11 mouse cellular contexts compared by ENCODE assay signal in genomic region chr1:177573017-177573725, GRCm38 (mm10).
DNase-seq lines count a peak whose midpoint lies in the region; ATAC-seq and TF ChIP-seq lines count a peak whose summit lies in the region.
"Had no signal": no experiment of that assay in that cellular context is flagged by ENCODE, and none has a peak within 500 bp of the region (broad histone marks: within the 10 kb centered on the region; RNA-seq: fewer than 3 reads in every experiment).

No protein-coding gene starts in this region.

- H3K27ac ChIP-seq in neural tube, embryonic 15.5 days (replicated peaks): no peak overlapping the region
- H3K27ac ChIP-seq in left cerebral cortex, adult 2 months: peak overlapping the region; percentile 85
- no peak overlapping the region for H3K27ac ChIP-seq in kidney, adult 2 months (ENCODE audit: insufficient read depth, low read depth, low read length)
- H3K27ac ChIP-seq: liver, embryonic 15.5 days had no signal

- H3K4me2 ChIP-seq in neural tube, embryonic 15.5 days: no peak overlapping the region
- H3K4me2 ChIP-seq: liver, embryonic 15.5 days had no signal

- no peak for DNase-seq in neural tube, embryonic 10.5 days (ENCODE audit: extremely low spot score, low spot score)
- peak; percentile 54 to 69 for DNase-seq in frontal cortex, postnatal 14 days (ENCODE audit: low spot score in 2 of 2)
- peak; percentile 61 to 71 for DNase-seq in left cerebral cortex, adult 2 months (ENCODE audit: extremely low spot score in 1 of 2, low spot score in 2 of 2)
- DNase-seq in urinary bladder, adult 18-20 months (ENCODE audit: low spot score in 2 of 2): no peak
- DNase-seq in urinary bladder, postnatal 10 days (ENCODE audit: low spot score): no peak
- DNase-seq in kidney, adult 2 months: no peak
- DNase-seq: adrenal gland, postnatal 10 days had no signal

- no peaks in the 10 kb centered on the region for H3K9me3 ChIP-seq in neural tube, embryonic 15.5 days (replicated peaks)
- H3K9me3 ChIP-seq: liver, embryonic 15.5 days had no signal

- H3K9ac ChIP-seq in neural tube, embryonic 15.5 days (replicated peaks): no peak overlapping the region
- H3K9ac ChIP-seq: liver, embryonic 15.5 days had no signal

- intact Hi-C loops in left cerebral cortex, adult 2 months (cut with DNase I): loop anchor here (1.0 to 2.0 kb wide), 3 partner anchors 28 to 116 kb away; no protein-coding TSS in a partner anchor

- no peaks in the 10 kb centered on the region for H3K36me3 ChIP-seq in neural tube, embryonic 15.5 days
- no peaks in the 10 kb centered on the region for H3K36me3 ChIP-seq in kidney, adult 2 months (ENCODE audit: control insufficient read depth, insufficient read depth, low read length)
- H3K36me3 ChIP-seq: liver, embryonic 15.5 days had no signal

- H3K27me3 ChIP-seq in neural tube, embryonic 15.5 days (replicated peaks): no peaks in the 10 kb centered on the region
- no peaks in the 10 kb centered on the region for H3K27me3 ChIP-seq in kidney, adult 2 months (replicated peaks; ENCODE audit: control insufficient read depth, insufficient read depth, low read length)
- H3K27me3 ChIP-seq: liver, embryonic 15.5 days had no signal

- peak; percentile 57; the same call in 1 of the 2 replicates for ATAC-seq in neural tube, embryonic 15.5 days (ENCODE audit: low FRiP score)
- ATAC-seq: intestine, postnatal 0 days had no signal

- no peaks in the 10 kb centered on the region for H3K4me1 ChIP-seq in neural tube, embryonic 15.5 days
- no peaks in the 10 kb centered on the region for H3K4me1 ChIP-seq in kidney, adult 2 months (ENCODE audit: control insufficient read depth, insufficient read depth, low read length)
- H3K4me1 ChIP-seq: liver, embryonic 15.5 days had no signal

- no peak overlapping the region for H3K4me3 ChIP-seq in neural tube, embryonic 15.5 days (replicated peaks)
- no peak overlapping the region for H3K4me3 ChIP-seq in left cerebral cortex, adult 2 months
- H3K4me3 ChIP-seq in kidney, adult 2 months (ENCODE audit: insufficient read depth, low read depth, low read length): no peak overlapping the region
- H3K4me3 ChIP-seq: liver, embryonic 15.5 days; myocyte had no signal

- TF ChIP-seq CTCF in left cerebral cortex, adult 2 months (IDR thresholded peaks at IDR 0.05): no peak
- no peak for TF ChIP-seq CTCF in kidney, adult 2 months (conservative IDR thresholded peaks at IDR 0.05; ENCODE audit: insufficient read depth, insufficient read length, low read depth, low read length)

- TF ChIP-seq POLR2A in kidney, adult 2 months (IDR thresholded peaks at IDR 0.05; ENCODE audit: low read depth, low read length): no peak

- 84% methylated on average over 17 of the region's 17 CpGs for WGBS in neural tube, embryonic 15.5 days
- WGBS in kidney, adult 2 months: 63% methylated on average over 17 of the region's 17 CpGs

Comparison
In these comparisons a context has a peak if more than half of its experiments do, and no peak if none do; other contexts are left out.
1. DNase-seq: peak in frontal cortex, postnatal 14 days (2 of 2) and left cerebral cortex, adult 2 months (2 of 2); none in neural tube, embryonic 10.5 days (single experiment), urinary bladder, adult 18-20 months (0 of 2), urinary bladder, postnatal 10 days (single experiment) and kidney, adult 2 months (single experiment).